Mouse (Mus musculus) bone marrow, adult 2 months (tissue): Measurements from ENCODE around the gene Acox3.

Experiments used
- CTCF ChIP-seq: fragments of 200-500 bp; IDR thresholded peaks from 2 replicates; pipeline ENCODE4 v1.5.1; 2011; ENCODE audit warnings: low read length, control low read depth; ENCODE audit not compliant: control insufficient read depth, insufficient read depth
- POLR2A ChIP-seq: fragments of 200-500 bp; IDR thresholded peaks from 2 replicates; pipeline ENCODE4 v1.6.1; 2011; ENCODE audit warnings: low read depth, mild to moderate bottlenecking, control low read depth, low read length, borderline replicate concordance; ENCODE audit not compliant: control insufficient read depth

- TF ChIP-seq POLR2A (no peak), CTCF (no peak)
Observed at GRCm38 (mm10) chr5:35628685-35629084, 45.8 kb downstream of the Acox3 start.
